Mouse (Mus musculus): Measurements from ENCODE around the gene Pcnx.
"Not testable (repeated sequence)": the region's sequence is repeated elsewhere in the genome, so short reads cannot be mapped to it uniquely, and the experiment has no call there.

The Pcnx gene

GRCm38 (mm10) chr12:81958351-81958750, 98.5 kb downstream of the Pcnx start:
- DNase-seq (ENCODE audit: low spot score) = no peak

- DNase-seq (ENCODE audit: low spot score) = no peak
Measured at GRCm38 (mm10) chr12:81965416-81965815, 105.6 kb downstream of the Pcnx start.

- DNase-seq (ENCODE audit: low spot score) = no peak
Measured at GRCm38 (mm10) chr12:81971042-81971883, 111.4 kb downstream of the Pcnx start.

- DNase-seq (ENCODE audit: low spot score) = peak; percentile 24
Measured at GRCm38 (mm10) chr12:81971884-81972362, 112.1 kb downstream of the Pcnx start.

- DNase-seq (ENCODE audit: low spot score) = peak; percentile 30
Measured at GRCm38 (mm10) chr12:81974806-81975205, 115.0 kb downstream of the Pcnx start.

GRCm38 (mm10) chr12:81977346-81977745, 117.5 kb downstream of the Pcnx start:
- DNase-seq (ENCODE audit: low spot score) = peak; percentile 21

- DNase-seq (ENCODE audit: low spot score) = no peak
Measured at GRCm38 (mm10) chr12:81979312-81979711, 119.5 kb downstream of the Pcnx start.

- DNase-seq (ENCODE audit: low spot score) = no peak
Measured at GRCm38 (mm10) chr12:81992106-81992505, 132.3 kb downstream of the Pcnx start.

- no peak for DNase-seq (ENCODE audit: low spot score)
Measured at GRCm38 (mm10) chr12:81992996-81993395, 133.2 kb downstream of the Pcnx start.

- no peak for DNase-seq (ENCODE audit: low spot score)
Measured at GRCm38 (mm10) chr12:81994911-81995667, 135.3 kb downstream of the Pcnx start.

- no peak for DNase-seq (ENCODE audit: low spot score)
Measured at GRCm38 (mm10) chr12:81996679-81997362, 137.0 kb downstream of the Pcnx start.

- no peak for DNase-seq (ENCODE audit: low spot score)
Measured at GRCm38 (mm10) chr12:81997497-81997896, 137.7 kb downstream of the Pcnx start.

- not testable (repeated sequence) for DNase-seq (ENCODE audit: low spot score)
Measured at GRCm38 (mm10) chr12:82002697-82003096, 142.9 kb downstream of the Pcnx start.

GRCm38 (mm10) chr12:82025901-82026633, 166.2 kb downstream of the Pcnx start:
- not testable (repeated sequence) for DNase-seq (ENCODE audit: low spot score)

GRCm38 (mm10) chr12:82033524-82033923, 173.7 kb downstream of the Pcnx start:
- DNase-seq (ENCODE audit: low spot score) = not testable (repeated sequence)

- not testable (repeated sequence) for DNase-seq (ENCODE audit: low spot score)
Measured at GRCm38 (mm10) chr12:82033973-82034372, 174.2 kb downstream of the Pcnx start.

GRCm38 (mm10) chr12:82044078-82044477, 184.3 kb downstream of the Pcnx start:
- not testable (repeated sequence) for DNase-seq (ENCODE audit: low spot score)

Data from adipocyte (in vitro differentiated cells).